Mouse (Mus musculus) ES-E14 (cell line): ENCODE measurements around the gene Ndrg3.

Experiments
- CHD2 ChIP-seq: IDR thresholded peaks from 2 replicates; pipeline ENCODE4 v1.6.1; 2014; ENCODE audit warnings: mild to moderate bottlenecking, low read depth, low read length, inconsistent platforms
- ZC3H11A ChIP-seq: IDR thresholded peaks from 2 replicates; pipeline ENCODE4 v1.6.1; 2012; ENCODE audit warnings: low read depth, mild to moderate bottlenecking, inconsistent platforms, low read length, borderline replicate concordance

GRCm38 (mm10) chr2:157039900-157040648 is 48.2 kb upstream of the Ndrg3 start:
- TF ChIP-seq ZC3H11A (no peak), CHD2 (no peak)
